Mouse (Mus musculus): Measurements from ENCODE around the gene Slit1.

DNA sequence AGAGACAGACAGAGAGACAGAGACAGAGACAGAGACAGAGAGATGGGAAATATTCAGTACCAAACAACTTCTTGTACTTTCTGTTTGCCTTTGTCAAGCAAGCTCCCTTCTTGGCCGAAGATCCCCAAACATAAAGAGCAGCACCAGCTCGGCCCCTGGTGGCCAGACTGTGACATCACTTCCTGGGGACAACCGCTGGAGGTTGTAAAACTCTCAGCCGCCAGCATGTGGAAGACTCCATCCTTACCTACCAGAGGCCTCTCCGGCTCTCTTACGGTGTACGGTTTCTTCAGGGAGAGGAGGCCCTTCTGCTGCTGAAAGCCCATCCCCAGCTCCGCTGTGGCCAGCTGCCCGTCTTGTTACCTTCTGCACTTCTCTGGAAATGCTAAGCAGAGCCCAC is 18.1 kb upstream of the Slit1 start:
- TF ChIP-seq CTCF (IDR thresholded peaks at IDR 0.05; ENCODE audit: borderline replicate concordance, extremely low read depth, insufficient read depth, insufficient read length), result peak; percentile 79
- no peak for TF ChIP-seq POLR2A (IDR thresholded peaks at IDR 0.05; ENCODE audit: borderline replicate concordance, extremely low read depth, insufficient read depth, insufficient read length, poor library complexity, severe bottlenecking)
